Mouse (Mus musculus): Measurements from ENCODE around the gene Lrrc29.
A peak's percentile ranks its signal among the peaks of the same experiment; 100 is the strongest.

The Lrrc29 gene

DNA sequence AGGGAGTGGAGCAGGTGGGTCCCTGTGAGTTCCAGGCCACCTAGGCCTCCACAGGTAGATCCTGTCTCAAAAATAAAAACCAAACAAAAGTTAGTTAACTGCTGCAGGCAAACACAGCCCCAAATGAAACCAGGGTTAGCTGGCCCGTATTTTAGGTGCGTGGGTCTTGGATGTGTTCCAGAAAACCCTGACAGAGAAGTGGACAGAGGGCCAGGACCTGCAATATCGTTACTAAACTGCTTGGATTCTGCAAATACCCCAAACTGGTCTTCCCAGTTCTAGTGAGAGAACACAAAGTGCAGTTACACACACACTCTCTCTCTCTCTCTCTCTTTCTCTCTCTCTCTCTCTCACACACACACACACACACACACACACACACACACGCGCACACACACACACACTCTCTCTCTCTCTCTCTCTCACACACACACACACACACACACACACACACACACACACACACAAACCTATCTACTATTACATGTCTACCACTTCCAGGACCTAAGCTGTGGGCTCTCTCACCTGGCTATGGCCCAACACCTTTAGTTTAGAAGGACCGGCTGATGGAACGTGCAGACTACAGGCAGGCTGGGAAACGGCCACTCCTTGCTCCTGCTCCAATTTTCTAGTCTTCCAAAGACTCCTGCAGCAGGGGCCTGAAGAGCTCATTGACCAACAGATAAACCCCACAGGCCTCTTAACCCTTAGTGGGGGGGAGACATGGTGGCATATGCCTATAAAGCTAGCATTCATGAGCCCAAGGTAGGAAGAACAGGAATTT is 17.9 kb upstream of the Lrrc29 start:
- DNase-seq = no peak

DNA sequence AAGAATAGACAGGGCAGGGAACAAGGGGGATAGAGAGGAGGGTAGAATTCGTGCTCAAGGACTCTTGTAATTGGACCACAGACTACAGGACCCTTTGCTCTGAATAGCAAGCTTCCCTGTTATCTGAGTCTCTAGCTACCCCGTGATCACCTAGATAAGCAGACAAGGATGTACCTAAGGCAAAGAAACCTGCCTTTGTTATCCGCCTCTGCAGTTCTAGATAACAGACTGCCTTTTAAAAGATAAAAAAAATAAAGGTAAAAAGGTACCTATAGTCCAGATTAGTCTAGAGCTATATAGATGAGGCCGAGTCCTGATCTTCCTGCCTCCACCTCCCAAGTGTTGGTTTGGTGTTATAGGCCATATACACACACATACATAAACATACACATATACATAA is 16.7 kb upstream of the Lrrc29 start:
- DNase-seq = no peak

DNA sequence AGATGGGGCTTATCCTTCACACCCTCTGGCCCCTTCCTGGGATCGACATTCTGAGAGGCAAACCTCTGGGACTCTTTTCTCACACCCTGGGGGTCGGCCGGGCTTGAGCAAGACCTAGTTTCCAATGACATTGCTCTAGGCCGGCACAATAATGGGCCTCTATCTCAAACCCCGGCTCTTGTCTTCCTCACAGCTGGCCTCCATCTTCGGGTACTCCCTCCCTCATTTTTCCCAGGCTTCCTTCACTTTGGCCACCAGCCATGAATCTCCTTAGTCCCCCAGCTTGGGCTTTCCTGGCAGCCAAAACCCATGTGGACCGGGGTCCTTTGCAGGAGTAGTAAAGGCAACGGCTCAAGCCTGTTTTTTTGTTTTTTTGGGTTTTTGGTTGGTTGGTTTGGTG is 15.3 kb upstream of the Lrrc29 start:
- no peak for DNase-seq

DNA sequence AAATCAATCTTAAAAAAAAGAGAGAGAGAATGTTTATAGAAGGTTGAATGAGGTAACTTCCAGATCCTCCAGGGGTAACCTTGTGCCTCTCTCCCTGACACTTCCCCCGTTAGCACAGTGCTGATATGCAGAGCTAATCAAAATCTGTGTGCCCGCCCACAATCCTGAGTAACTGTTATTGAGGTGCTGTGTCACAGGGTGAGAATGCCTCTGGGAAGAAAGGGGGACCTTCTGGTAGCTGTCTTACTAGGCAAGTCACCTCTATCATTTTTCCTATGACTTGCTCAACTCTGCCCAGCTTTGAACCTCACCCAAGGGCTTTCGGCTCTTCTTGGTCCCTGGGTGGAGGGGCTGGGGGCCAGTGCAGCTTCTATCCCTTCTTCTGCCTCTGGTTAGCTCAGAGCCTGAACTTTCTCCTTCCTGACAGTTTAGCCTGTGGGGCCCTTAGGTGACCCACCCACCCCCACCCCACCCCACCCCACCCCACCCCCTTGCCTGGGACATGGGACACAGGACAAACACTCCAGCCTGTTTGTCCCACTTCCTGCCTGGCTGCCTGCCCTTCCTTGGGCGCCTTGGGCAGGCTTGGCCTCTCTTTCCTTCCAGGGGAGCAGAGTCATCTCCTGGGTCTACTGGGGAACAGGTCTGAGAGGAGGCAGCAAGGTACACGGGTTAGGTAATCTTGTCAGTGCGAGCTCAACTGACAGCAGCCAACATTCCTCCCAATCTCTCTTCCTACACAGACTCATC is 14.0 kb upstream of the Lrrc29 start:
- no peak for DNase-seq

DNA sequence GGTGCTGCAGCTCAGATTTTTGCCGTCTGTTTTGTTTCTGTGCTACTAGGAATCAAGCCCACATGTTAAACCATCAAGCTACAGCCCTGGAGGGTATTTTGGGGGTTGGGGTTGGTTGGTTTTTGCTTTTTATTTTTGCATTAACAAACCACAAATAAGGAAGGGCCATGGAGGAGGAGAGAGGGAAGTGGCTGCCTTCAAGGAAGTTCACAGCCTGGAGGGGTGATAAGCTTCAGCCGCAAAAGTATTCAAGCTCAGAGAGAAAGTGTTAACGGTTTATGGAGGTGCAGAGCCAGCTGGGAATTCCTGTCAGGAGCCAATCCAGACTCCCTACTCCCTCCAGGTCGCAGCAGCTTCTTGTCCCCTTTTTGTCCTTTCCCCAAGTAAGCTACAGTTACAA is 12.9 kb upstream of the Lrrc29 start:
- DNase-seq = no peak

DNA sequence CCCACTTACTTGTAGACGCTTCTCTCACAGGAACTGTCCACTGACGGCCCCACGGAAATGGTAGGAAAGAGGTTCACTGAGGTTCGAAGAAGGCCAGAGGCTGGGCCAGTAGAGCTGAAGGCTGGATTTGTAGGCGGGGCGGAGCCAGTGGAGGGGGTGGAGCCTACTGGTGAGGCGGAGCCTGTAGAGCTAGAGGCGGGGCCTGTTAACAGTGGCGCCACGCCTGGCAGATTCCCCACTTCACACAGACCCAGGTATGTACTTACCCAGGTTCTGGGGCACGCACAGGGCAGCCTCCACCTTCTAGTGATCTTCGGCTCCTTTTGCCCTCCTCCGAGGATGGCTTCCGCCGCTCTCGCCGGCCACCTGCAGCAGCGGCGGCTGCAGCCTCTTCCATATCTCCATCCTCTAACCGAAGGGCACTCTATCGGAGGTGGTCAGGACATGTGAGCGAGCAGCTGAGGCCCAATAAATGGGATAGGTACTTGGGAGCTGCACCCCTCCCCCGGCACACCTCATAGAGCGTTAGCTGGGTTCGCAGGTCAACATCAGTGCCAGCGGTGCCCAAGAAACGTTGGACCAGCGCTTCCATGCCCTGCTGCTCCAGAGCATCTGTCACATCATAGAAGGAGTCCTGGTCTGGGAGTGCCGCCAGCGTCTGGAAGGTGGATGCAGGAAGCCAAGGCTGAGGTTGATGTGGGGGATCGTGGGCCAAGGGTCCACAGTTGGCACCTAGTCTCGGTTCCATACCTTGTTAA is 10.5 kb upstream of the Lrrc29 start:
- DNase-seq = peak; percentile 27 to 35

DNA sequence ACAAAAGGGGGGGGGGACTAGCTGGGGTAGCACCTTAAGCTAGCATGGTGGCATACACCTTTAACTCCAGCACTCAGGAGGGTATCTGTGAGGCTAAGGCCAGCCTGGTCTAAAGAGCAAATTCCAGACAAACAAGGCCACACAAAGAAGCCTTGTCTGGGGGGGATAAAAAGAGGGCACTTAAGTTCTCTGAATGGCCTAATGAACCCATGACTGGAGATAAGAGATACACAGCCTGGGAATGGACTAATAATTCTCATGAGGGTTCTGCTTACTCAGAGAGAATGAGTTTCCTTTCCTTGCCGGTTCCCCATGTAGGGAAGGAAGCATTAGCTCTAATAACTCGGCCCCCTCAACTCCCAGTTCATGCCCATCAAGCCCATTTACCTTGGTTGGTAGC is 6.4 kb upstream of the Lrrc29 start:
- no peak for DNase-seq

DNA sequence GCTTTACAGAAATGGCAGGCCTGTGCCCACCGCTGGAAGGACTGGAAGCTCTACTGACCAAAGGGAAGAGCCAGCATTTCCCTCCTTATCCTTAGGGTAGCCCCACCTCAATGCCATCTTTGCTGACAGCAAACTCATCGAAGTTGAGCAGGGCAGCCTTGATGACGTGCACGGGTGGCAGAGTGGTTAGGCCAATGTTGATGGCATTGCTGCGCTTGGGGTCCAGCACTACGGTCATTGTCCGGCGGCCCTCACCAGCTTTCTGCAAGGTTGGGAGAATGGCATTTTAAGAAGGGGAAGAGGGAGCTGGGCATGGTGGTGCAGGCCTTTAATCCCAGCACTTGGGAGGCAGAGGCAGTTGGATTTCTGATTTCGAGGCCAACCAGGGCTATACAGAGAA is 5.9 kb upstream of the Lrrc29 start:
- DNase-seq = no peak

DNA sequence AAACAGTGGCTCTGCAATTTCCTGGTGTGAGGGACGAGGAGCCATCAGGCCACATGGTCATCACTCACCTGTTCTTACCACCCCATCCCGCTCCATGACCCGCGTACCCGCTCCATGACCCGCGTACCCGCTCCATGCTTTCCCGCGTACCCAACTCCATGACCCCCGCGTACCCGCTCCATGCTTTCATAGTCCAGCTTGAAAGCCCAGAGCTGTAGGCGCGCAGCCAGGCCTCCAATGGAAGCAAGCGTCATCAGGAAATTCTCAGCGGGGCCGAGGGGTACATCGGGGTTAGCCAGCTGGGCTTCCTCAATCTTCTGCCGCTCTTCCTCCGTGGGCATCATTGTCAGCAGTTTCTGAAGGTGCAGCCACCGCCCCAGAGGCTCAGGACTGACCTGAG is 5.4 kb upstream of the Lrrc29 start:
- no peak for DNase-seq

DNA sequence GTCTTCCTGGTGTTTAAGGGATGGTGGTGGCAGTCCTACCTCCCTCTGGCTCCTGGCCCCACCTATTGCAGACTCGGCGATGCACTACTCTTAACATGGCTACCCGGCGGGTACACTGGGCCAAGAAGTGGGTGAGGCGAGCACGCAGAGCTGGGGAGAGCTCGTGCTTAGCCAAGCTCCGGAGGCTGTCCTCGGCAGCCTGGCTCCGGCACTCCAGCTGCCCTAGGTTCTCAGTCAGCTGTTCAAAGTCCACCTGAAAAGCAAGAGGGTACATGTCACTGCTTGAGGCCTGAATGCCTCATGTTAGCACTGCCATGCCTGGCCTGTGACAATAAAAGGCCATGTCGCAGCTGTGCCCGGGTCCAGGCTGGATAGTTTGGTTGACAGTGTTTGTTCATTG is 4.2 kb upstream of the Lrrc29 start:
- DNase-seq = no peak

DNA sequence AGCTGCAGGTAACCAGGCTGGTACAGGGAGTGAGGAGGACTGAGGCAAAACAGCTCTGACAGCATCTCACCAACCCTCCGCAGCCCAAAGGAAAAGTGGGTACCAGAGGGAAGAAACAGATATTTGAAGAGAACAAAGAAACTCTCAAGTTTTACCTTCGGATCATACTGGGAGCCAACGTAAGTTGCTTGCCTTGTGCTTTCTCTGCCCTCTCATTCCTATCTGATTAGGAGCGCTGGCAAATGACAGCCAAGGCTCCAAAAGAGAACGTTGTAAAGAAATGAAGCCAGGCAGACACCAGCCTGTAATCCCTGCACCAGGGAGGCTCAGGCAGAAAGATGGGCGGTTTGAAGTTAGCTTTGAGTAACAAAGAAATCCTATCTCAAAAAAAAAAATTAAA is 890 bp upstream of the Lrrc29 start:
- no peak for DNase-seq

DNA sequence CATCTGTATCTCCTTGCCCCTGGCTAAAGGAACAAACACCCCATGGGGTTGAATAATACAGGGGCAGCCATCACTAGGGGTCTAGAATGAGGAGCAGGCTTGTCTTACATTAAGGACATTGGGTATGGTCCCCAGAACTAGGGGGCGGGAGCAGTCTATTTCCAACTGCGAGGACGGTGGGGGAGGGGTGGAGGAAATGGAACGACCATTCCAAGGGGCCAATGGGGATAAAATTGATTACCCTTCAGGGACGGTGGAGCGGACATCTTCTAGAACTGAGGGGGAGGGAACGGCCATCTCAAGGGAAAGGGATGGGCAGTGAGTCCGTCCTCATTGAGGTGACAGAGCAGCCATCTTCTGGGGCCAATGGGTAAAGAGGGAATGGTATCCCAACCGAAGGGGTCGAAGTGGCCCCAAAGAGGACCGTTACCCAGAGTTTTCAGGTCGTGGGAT is 411 bp downstream of the Lrrc29 start:
- no peak for DNase-seq

DNA sequence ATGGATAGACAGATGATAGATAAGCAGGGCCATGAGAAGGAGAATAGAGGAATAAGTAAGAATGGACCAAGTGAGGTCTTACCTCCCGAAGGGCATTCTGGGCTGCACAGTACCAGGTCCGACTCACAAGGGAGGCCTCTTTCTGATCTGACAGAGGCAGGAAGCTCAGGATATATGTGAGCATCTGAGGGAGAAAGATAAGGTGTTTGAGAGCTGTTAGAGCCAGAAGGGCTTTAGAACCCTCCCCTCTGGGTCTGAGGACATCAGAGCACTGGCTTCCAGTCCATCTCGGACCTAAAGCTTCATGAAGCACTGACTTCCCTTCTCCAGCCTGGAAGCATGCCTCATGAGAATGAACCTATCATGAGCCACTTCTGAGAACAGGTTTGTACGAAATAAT is 2.9 kb downstream of the Lrrc29 start:
- DNase-seq = no peak

DNA sequence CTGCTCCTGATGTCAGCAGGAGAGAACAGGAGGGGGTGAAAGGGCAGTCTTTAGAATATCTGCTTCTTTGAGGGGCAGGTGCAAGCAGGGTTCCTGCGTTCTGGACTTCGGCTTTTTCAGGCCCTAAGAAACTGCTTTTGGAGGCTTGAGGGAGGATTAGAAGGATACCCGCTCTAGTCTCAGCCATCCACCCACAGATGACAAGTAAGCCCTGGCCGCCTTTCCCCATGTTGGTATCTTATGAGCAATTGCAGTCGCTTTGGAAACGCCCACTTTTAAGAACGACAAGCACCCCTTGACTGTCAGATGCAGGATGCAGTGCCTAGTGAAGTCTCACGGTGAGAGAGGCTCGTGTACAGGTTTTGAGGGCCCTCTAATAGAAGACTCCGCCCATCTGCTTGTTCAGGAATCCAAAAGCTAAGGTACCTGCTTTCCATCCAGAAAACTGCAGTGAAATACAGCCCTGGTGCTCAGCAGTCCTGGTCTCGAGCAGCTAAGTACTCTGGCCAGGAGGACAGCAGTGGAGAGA is 7.4 kb downstream of the Lrrc29 start:
- DNase-seq = no peak

DNA sequence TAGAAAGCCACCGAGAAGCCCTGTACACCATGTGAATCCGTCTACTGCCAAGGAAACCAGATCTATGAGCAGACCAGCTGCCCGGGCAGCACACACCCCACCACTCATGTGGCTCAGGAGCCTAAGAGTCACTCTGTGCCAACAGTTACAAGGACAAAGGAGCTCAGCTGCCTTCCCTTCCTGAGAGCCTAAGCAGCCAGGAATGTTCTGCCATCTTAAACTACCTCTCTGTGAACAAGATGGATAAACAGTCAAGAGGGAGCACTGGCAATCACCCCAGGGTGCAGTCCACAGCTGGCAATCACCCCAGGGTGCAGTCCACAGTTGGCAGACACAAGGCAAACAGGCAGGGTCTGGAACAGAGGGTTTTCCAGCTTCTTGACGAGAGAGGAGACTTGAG is 8.1 kb downstream of the Lrrc29 start:
- no peak for DNase-seq

DNA sequence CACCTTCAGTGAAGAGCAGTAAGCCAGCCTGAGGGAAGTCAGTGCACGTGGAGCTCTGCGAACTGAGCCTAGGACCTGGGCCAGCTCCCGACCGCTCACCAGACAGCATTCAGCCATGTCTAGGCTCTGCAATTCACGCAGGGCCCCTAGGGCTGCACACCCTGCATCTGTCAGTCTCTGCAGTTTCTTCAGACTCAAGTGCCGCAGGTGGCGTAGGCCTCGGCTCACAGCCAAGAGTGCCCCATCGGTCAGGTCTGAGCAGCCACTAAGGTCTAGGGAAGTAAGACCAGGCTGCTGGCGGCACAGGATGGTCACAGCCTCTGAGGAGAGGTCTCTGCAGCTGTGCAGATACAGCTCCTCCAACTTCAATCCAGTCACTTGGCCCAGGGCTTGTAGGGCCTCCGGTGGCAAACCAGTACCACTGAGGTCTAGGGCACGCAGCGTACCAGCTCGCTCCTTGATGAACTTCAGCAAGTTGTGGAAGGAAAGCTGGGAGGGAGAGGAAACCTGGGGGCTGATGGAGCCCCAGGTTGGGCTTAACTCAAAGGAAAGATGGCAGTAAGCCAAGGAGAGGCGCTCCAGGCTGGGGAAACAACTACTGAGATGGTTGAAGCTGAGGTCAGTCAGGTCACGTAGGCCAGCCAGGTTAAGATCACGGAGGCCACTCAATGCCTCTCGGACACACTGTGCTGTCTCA is 10.9 kb downstream of the Lrrc29 start:
- DNase-seq = no peak

DNA sequence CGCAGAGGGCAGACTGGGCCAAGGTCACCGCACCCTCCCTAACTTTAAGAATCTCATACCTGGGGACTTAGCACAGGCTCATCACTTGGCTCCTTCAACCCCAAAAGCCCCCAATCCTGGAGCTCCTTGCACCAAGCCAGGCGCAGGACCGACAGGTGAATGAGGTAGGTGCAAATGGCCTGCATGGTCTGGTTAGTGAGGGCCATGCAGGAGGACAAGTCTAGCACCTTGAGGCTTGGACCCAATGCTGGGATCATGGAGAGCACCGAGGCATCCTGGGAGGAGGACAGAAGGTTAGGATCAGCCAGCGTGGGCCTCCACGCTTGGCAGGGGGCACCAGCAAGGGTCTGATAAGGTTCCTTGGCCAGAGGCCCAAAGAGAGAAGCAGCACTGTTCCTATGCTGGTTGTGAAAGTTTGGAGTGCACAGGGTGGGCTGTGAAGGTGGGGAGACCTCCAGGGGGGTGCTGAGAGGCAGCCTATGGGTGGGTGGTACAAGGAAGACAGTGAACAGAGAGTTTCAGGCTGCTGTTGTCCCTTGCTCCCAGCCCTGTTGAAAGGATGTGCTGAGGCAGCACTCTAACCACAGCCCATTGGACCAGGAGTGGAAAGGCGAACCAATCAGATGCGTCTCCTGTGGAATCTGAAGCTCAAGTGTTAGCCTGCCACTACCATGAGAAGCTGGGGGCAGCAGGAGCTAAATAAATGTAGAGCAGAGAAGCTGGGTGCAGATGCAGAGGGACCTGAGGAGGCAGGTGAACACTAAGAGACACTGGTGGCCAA is 12.3 kb downstream of the Lrrc29 start:
- DNase-seq = no peak

DNA sequence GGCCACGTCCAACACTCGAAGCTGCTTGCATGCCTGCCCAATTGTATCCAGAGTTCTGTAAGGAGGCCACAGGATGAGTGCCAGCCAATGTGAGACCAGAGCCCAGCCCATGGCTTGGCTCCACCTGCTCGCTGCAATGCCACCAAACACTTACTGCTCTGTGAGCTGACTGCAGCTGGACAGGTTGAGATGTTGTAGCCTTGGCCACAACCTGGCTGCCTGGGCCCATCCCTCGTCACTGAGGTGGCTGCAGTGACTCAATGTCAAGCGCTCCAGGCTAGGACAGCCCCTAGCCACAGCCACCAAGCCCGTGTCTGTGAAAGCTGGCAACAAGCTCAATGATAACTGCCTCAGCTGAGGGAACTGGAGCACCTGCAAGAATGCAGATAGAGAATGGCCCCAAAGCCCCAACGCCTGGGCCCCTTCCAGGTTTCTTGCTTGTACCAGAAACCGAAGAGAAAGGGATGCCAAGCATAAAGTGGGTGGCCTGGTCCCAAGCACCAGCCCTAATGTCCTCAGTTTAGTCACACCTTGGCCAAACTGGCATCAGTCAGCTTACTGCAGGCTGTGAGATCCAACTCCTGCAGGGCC is 13.1 kb downstream of the Lrrc29 start:
- DNase-seq = no peak

DNA sequence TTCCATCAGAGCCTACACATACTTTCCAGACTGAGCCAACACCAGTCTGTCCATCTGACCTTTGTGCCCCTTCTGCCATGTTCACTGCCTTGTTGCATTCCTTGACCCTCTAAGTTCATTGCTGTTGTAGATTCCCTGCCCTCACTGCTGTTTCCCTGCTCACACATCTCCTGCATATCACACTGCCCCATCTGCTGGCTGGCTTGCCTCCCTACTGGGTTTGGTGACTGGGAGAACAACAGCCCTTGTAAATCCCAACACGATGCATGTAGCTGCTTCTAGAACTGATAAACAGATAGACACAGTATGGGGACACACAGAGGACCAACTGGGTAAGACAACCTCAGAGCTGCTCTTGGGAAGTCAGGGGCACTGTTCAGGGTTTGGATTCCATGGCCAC is 14.4 kb downstream of the Lrrc29 start:
- DNase-seq = no peak

DNA sequence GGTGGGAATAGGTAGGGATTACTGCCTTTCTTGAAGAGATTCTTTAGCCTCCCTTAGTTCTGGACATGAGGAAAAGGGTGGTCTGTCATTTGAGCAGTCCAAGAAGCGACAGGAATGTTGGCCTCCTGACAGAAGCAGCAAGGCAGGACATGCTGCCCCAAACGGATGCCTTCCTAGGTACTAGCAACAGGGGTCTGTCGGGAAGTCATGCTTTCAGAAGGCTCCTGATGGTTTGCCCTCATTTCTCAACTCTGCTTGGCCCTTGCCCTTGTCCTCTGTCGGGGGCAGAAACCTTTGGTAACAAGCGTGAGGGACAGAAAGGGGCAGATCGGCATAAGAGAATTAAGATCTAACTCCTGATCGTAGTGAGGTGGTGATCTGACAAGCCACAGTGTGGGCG is 16.0 kb downstream of the Lrrc29 start:
- no peak for DNase-seq

DNA sequence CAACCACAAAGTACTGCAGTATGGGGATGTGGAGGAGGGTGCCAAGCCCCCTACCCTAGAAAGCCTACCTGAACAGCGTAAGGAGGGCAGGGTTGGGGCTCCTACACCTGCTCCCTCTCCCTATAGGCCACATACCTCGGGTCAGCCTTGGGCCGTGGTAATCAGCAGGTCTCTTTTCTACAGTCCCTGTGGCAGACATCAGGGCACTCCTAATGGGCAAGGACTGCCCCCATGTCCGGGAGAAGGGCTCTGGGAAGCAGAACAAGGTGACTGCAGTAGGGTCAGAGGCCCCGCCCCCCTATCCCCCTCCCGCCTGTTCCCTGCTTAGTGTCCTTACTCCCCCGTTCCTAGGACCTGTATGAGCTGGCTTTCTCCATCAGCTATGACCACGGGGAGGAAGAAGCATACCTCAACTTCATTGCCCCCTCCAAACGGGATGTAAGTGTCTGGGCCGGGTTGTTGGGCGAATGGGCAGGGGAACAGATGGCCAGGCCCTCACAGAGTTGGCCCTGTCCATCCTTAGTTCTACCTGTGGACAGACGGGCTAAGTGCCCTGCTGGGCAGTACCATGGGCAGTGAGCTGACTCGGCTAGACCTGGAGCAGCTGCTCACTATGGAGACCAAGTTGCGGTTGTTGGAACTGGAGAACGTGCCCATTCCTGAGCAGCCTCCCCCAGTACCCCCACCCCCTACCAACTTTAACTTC is 16.8 kb downstream of the Lrrc29 start:
- no peak for DNase-seq
